Mouse (Mus musculus) neural tube, embryonic 12.5 days (tissue): ENCODE results near the gene Iqgap3. TPM values are rescaled to one million over a fixed set of nuclear protein-coding genes. Genes with fewer than 3 reads are reported as not detected.
A peak's percentile ranks its signal among the peaks of the same experiment; 100 is the strongest.

Experiments
- ATAC-seq: fragments of 200-750 bp; cut with Nextera tagmentation; 2 replicates; pipeline ENCODE4 v1.8.0; 2017; ENCODE audit warnings: low read depth, mild to moderate bottlenecking, moderate TSS enrichment, moderate library complexity; ENCODE audit not compliant: low FRiP score
- H3K27ac ChIP-seq: fragments of 300-500 bp; sonication (generic); 2 replicates; pipeline ENCODE4 v1.5.1; 2016
- H3K27me3 ChIP-seq: fragments of 300-500 bp; sonication (generic); replicated peaks from 2 replicates; pipeline ENCODE4 v1.6.1; 2016; ENCODE audit warnings: mild to moderate bottlenecking
- H3K36me3 ChIP-seq: fragments of 300-500 bp; sonication (generic); 2 replicates; pipeline ENCODE4 v1.6.1; 2016; ENCODE audit warnings: mild to moderate bottlenecking
- H3K4me1 ChIP-seq: fragments of 300-500 bp; sonication (generic); 2 replicates; pipeline ENCODE4 v1.6.1; 2016
- H3K4me2 ChIP-seq: fragments of 300-500 bp; sonication (generic); replicated peaks from 2 replicates; pipeline ENCODE4 v1.6.1; 2016; ENCODE audit warnings: mild to moderate bottlenecking
- H3K4me3 ChIP-seq: fragments of 300-500 bp; sonication (generic); 2 replicates; pipeline ENCODE4 v1.5.1; 2016
- H3K9ac ChIP-seq: fragments of 300-500 bp; sonication (generic); 2 replicates; pipeline ENCODE4 v1.6.1; 2016; ENCODE audit warnings: mild to moderate bottlenecking
- H3K9me3 ChIP-seq: fragments of 300-500 bp; sonication (generic); 2 replicates; pipeline ENCODE4 v1.6.1; 2016; ENCODE audit warnings: mild to moderate bottlenecking
- WGBS: fragments of 180-500 bp; shearing (Covaris S2); methylation state at CpG from one replicate; pipeline ENCODE4 v1.1.7; 2016; 5-methylcytosine and 5-hydroxymethylcytosine counted together
- polyA plus RNA-seq: library from polyadenylated mRNA; unstranded; fragments of >200 nt; fragmentation: Nextera tagmentation; extraction: Ambion mirVana; gene quantifications from 2 replicates; pipeline ENCODE4 v1.2.1, GENCODE M21; 2016

The Iqgap3 gene
- polyA plus RNA-seq, 1 experiment from 2014 or later = 14.3 TPM

- peak within 1 kb of the TSS; percentile 79 for H3K4me2 ChIP-seq
- peak; percentile 85 for ATAC-seq
- H3K9me3 ChIP-seq = no peaks in the 10 kb centered on the region
- H3K27ac ChIP-seq = peak within 1 kb of the TSS; percentile 98
- H3K4me3 ChIP-seq = peak within 1 kb of the TSS; percentile 93
- 0% methylated on average over 47 of the region's 52 CpGs for WGBS
- H3K36me3 ChIP-seq = no peaks in the 10 kb centered on the region
- H3K9ac ChIP-seq = peak within 1 kb of the TSS; percentile 89
- H3K4me1 ChIP-seq = peaks cover 59% of the 10 kb centered on the region
- H3K27me3 ChIP-seq = peaks cover 15% of the 10 kb centered on the region
Observed at GRCm38 (mm10) chr3:88141787-88142523, 60.2 kb downstream of the Iqgap3 start, which contains the start of gene Mef2d. Gene Mef2d (plus strand): TSS chr3:88142372.

GRCm38 (mm10) chr3:88142546-88142915, 60.8 kb downstream of the Iqgap3 start:
- ATAC-seq = peak; percentile 60
- WGBS = under 1% methylated on average over 57 of the region's 57 CpGs

GRCm38 (mm10) chr3:88142916-88143771, 61.4 kb downstream of the Iqgap3 start:
- WGBS = 1% methylated on average over 33 of the region's 33 CpGs
- ATAC-seq = peak; percentile 13; the same call in 1 of the 2 replicates
- Histone ChIP-seq H3K27ac (peak overlapping the region; percentile 98), H3K27me3 (peaks cover 15% of the 10 kb centered on the region), H3K4me2 (peak overlapping the region; percentile 79), H3K36me3 (no peaks in the 10 kb centered on the region), H3K4me1 (peaks cover 69% of the 10 kb centered on the region), H3K9ac (peak overlapping the region; percentile 89), H3K9me3 (no peaks in the 10 kb centered on the region), H3K4me3 (peak overlapping the region; percentile 93)

More at GRCm38 (mm10) chr3:88142546-88142915, 60.8 kb downstream of the Iqgap3 start:
- H3K36me3 ChIP-seq = no peaks in the 10 kb centered on the region
- peak overlapping the region; percentile 79 for H3K4me2 ChIP-seq
- peak overlapping the region; percentile 93 for H3K4me3 ChIP-seq
- peak overlapping the region; percentile 89 for H3K9ac ChIP-seq
- H3K4me1 ChIP-seq = peaks cover 64% of the 10 kb centered on the region
- H3K9me3 ChIP-seq = no peaks in the 10 kb centered on the region
- H3K27me3 ChIP-seq = peaks cover 15% of the 10 kb centered on the region
- H3K27ac ChIP-seq = peak overlapping the region; percentile 98

GRCm38 (mm10) chr3:88143961-88144486, 62.3 kb downstream of the Iqgap3 start:
- H3K9ac ChIP-seq = peak overlapping the region; percentile 89
- no peaks in the 10 kb centered on the region for H3K9me3 ChIP-seq
- H3K27me3 ChIP-seq = peaks cover 15% of the 10 kb centered on the region
- peak overlapping the region; percentile 79 for H3K4me2 ChIP-seq
- ATAC-seq = no peak
- 21% methylated on average over 5 of the region's 5 CpGs for WGBS
- no peaks in the 10 kb centered on the region for H3K36me3 ChIP-seq
- H3K4me1 ChIP-seq = peaks cover 76% of the 10 kb centered on the region
- H3K27ac ChIP-seq = no peak overlapping the region
- H3K4me3 ChIP-seq = peak overlapping the region; percentile 93

- peak overlapping the region; percentile 79 for H3K4me2 ChIP-seq
- no peaks in the 10 kb centered on the region for H3K9me3 ChIP-seq
- no peak for ATAC-seq
- H3K27me3 ChIP-seq = peaks cover 12% of the 10 kb centered on the region
- H3K4me3 ChIP-seq = 0 out of 2 replicates have a peak overlapping the region, but pooled peaks have one; percentile 93
- 58% methylated on average over 6 of the region's 6 CpGs for WGBS
- no peak overlapping the region for H3K27ac ChIP-seq
- H3K4me1 ChIP-seq = peaks cover 76% of the 10 kb centered on the region
- peak overlapping the region; percentile 89 for H3K9ac ChIP-seq
- H3K36me3 ChIP-seq = no peaks in the 10 kb centered on the region
Observed at GRCm38 (mm10) chr3:88144648-88145410, 63.1 kb downstream of the Iqgap3 start.

GRCm38 (mm10) chr3:88145411-88145782, 63.6 kb downstream of the Iqgap3 start:
- H3K9me3 ChIP-seq = no peaks in the 10 kb centered on the region
- peak overlapping the region; percentile 79 for H3K4me2 ChIP-seq
- H3K36me3 ChIP-seq = no peaks in the 10 kb centered on the region
- 43% methylated on average over 4 of the region's 4 CpGs for WGBS
- H3K27ac ChIP-seq = no peak overlapping the region
- no peak for ATAC-seq
- no peak overlapping the region for H3K4me3 ChIP-seq
- H3K27me3 ChIP-seq = peaks cover 7% of the 10 kb centered on the region; the same call in 1 of the 2 replicates
- peak overlapping the region; percentile 33 for H3K9ac ChIP-seq
- peaks cover 80% of the 10 kb centered on the region for H3K4me1 ChIP-seq

- H3K9me3 ChIP-seq = no peaks in the 10 kb centered on the region
- H3K36me3 ChIP-seq = no peaks in the 10 kb centered on the region
- peak overlapping the region; percentile 33 for H3K9ac ChIP-seq
- no peak overlapping the region for H3K27ac ChIP-seq
- peaks cover 86% of the 10 kb centered on the region for H3K4me1 ChIP-seq
- H3K4me3 ChIP-seq = no peak overlapping the region
- H3K4me2 ChIP-seq = peak overlapping the region; percentile 79
- peaks cover 2% of the 10 kb centered on the region; the same call in 1 of the 2 replicates for H3K27me3 ChIP-seq
- no peak for ATAC-seq
- WGBS = 71% methylated on average over 5 of the region's 5 CpGs
Observed at GRCm38 (mm10) chr3:88145952-88146351, 64.2 kb downstream of the Iqgap3 start.

- WGBS = 48% methylated on average over 5 of the region's 5 CpGs
- Histone ChIP-seq H3K9me3 (no peaks in the 10 kb centered on the region), H3K36me3 (no peaks in the 10 kb centered on the region), H3K4me1 (peaks cover 89% of the 10 kb centered on the region), H3K27me3 (no peaks in the 10 kb centered on the region), H3K4me3 (no peak overlapping the region), H3K27ac (no peak overlapping the region), H3K4me2 (peak overlapping the region; percentile 79), H3K9ac (peak overlapping the region; percentile 33)
- ATAC-seq = no peak
Observed at GRCm38 (mm10) chr3:88146376-88147112, 64.8 kb downstream of the Iqgap3 start.

- peaks cover 95% of the 10 kb centered on the region for H3K4me1 ChIP-seq
- H3K4me3 ChIP-seq = no peak overlapping the region
- H3K9ac ChIP-seq = no peak overlapping the region
- H3K27me3 ChIP-seq = no peaks in the 10 kb centered on the region
- H3K9me3 ChIP-seq = no peaks in the 10 kb centered on the region
- 78% methylated on average over 2 of the region's 2 CpGs for WGBS
- no peak overlapping the region for H3K4me2 ChIP-seq
- no peaks in the 10 kb centered on the region for H3K36me3 ChIP-seq
- ATAC-seq = no peak
- no peak overlapping the region for H3K27ac ChIP-seq
Observed at GRCm38 (mm10) chr3:88147444-88147843, 65.7 kb downstream of the Iqgap3 start.

- H3K27me3 ChIP-seq = no peaks in the 10 kb centered on the region
- no peaks in the 10 kb centered on the region for H3K9me3 ChIP-seq
- no peak for ATAC-seq
- no peak overlapping the region for H3K4me2 ChIP-seq
- no peak overlapping the region for H3K9ac ChIP-seq
- H3K27ac ChIP-seq = no peak overlapping the region
- no peaks in the 10 kb centered on the region for H3K36me3 ChIP-seq
- H3K4me1 ChIP-seq = peaks cover 98% of the 10 kb centered on the region
- WGBS = 83% methylated on average over 1 of the region's 1 CpGs
- H3K4me3 ChIP-seq = no peak overlapping the region
Observed at GRCm38 (mm10) chr3:88147866-88148265, 66.1 kb downstream of the Iqgap3 start.

- Histone ChIP-seq H3K9me3 (no peaks in the 10 kb centered on the region), H3K4me1 (peaks cover 96% of the 10 kb centered on the region), H3K9ac (no peak overlapping the region), H3K27me3 (no peaks in the 10 kb centered on the region), H3K27ac (no peak overlapping the region), H3K4me3 (no peak overlapping the region), H3K4me2 (no peak overlapping the region), H3K36me3 (no peaks in the 10 kb centered on the region)
- ATAC-seq = no peak
- 82% methylated on average over 5 of the region's 5 CpGs for WGBS
Observed at GRCm38 (mm10) chr3:88148354-88148753, 66.6 kb downstream of the Iqgap3 start.
